Mouse (Mus musculus) testis, adult 2 months (tissue): ENCODE data around the gene Armh1.

Experiments
- CTCF ChIP-seq: fragments of 200-500 bp; IDR thresholded peaks from 2 replicates; pipeline ENCODE4 v1.5.1; 2012; ENCODE audit warnings: low read depth, mild to moderate bottlenecking, inconsistent platforms, low read length, moderate library complexity; ENCODE audit not compliant: control insufficient read depth, insufficient read depth, insufficient replicate concordance
- POLR2A ChIP-seq: fragments of 200-500 bp; IDR thresholded peaks from 2 replicates; pipeline ENCODE4 v1.6.1; 2012; ENCODE audit warnings: low read depth, mild to moderate bottlenecking, inconsistent platforms, low read length, moderate library complexity; ENCODE audit not compliant: control insufficient read depth

- TF ChIP-seq CTCF (no peak), POLR2A (no peak)
These were observed 45.1 kb upstream of the Armh1 start for GRCm38 (mm10) chr4:117296849-117297593.
